In genomic region chr9:111055800-111056518, GRCm38 (mm10) we compare ENCODE assay signal across 8 mouse cellular contexts. TPM values are rescaled to one million over a fixed set of nuclear protein-coding genes. Genes with fewer than 3 reads are reported as not detected.
DNase-seq lines count a peak whose midpoint lies in the region; ATAC-seq and TF ChIP-seq lines count a peak whose summit lies in the region.

No protein-coding gene starts in this region.

- peak overlapping the region; percentile 34 for H3K4me3 ChIP-seq in hindbrain, embryonic 10.5 days
- H3K4me3 ChIP-seq in hindbrain, embryonic 11.5 days (ENCODE audit: low read depth, low read length) = no peak overlapping the region
- peak overlapping the region; percentile 55 for H3K4me3 ChIP-seq in heart, postnatal 0 days (ENCODE audit: low read depth, low read length)
- peak overlapping the region; percentile 52 for H3K4me3 ChIP-seq in lung, postnatal 0 days (ENCODE audit: low read depth, low read length)
- H3K4me3 ChIP-seq in stomach, postnatal 0 days (ENCODE audit: low read depth, low read length) = peak overlapping the region; percentile 48

- no peaks in the 10 kb centered on the region for H3K36me3 ChIP-seq in hindbrain, embryonic 10.5 days
- no peaks in the 10 kb centered on the region for H3K36me3 ChIP-seq in hindbrain, embryonic 11.5 days (ENCODE audit: control insufficient read depth, insufficient read depth, low read length)
- H3K36me3 ChIP-seq in heart, postnatal 0 days (replicated peaks; ENCODE audit: control insufficient read depth, insufficient read depth, low read length) = no peaks in the 10 kb centered on the region
- H3K36me3 ChIP-seq in lung, postnatal 0 days (ENCODE audit: insufficient read depth, low read length) = no peaks in the 10 kb centered on the region
- H3K36me3 ChIP-seq in stomach, postnatal 0 days (ENCODE audit: control insufficient read depth, insufficient read depth, low read length) = no peaks in the 10 kb centered on the region

- no peak for DNase-seq in hindbrain, embryonic 10.5 days (ENCODE audit: low spot score)
- DNase-seq in hindbrain, embryonic 11.5 days (ENCODE audit: low spot score) = no peak
- peak; percentile 19 for DNase-seq in T-cell, adult 2 months (ENCODE audit: low spot score)
- no peak for DNase-seq in heart, postnatal 0 days (ENCODE audit: low spot score)
- DNase-seq in lung, postnatal 0 days (ENCODE audit: low spot score) = peak; percentile 34
- peak; percentile 32 for DNase-seq in stomach, postnatal 0 days (ENCODE audit: low spot score)
- DNase-seq in adrenal gland, adult 8-10 months = no peak

- no peak overlapping the region for H3K4me2 ChIP-seq in hindbrain, embryonic 11.5 days (replicated peaks; ENCODE audit: low read depth, low read length)
- peak overlapping the region; percentile 85 for H3K4me2 ChIP-seq in heart, postnatal 0 days (ENCODE audit: low read depth, low read length)
- H3K4me2 ChIP-seq in lung, postnatal 0 days (replicated peaks; ENCODE audit: low read depth, low read length) = peak overlapping the region; percentile 87
- peak overlapping the region; percentile 87 for H3K4me2 ChIP-seq in stomach, postnatal 0 days (replicated peaks; ENCODE audit: low read depth)

- H3K9ac ChIP-seq in hindbrain, embryonic 11.5 days (ENCODE audit: low read depth, low read length) = no peak overlapping the region
- H3K9ac ChIP-seq in heart, postnatal 0 days (replicated peaks; ENCODE audit: low read depth, low read length) = peak overlapping the region; percentile 52
- H3K9ac ChIP-seq in lung, postnatal 0 days (replicated peaks; ENCODE audit: low read depth) = peak overlapping the region; percentile 54
- peak overlapping the region; percentile 58 for H3K9ac ChIP-seq in stomach, postnatal 0 days (ENCODE audit: low read length)

- WGBS in hindbrain, embryonic 10.5 days = 78% methylated on average over 29 of the region's 29 CpGs
- 81% methylated on average over 29 of the region's 29 CpGs for WGBS in hindbrain, embryonic 11.5 days
- WGBS in heart, postnatal 0 days = 48% methylated on average over 29 of the region's 29 CpGs
- WGBS in lung, postnatal 0 days = 33% methylated on average over 29 of the region's 29 CpGs
- 41% methylated on average over 29 of the region's 29 CpGs for WGBS in stomach, postnatal 0 days

- no peaks in the 10 kb centered on the region for H3K9me3 ChIP-seq in hindbrain, embryonic 10.5 days
- no peaks in the 10 kb centered on the region for H3K9me3 ChIP-seq in hindbrain, embryonic 11.5 days (ENCODE audit: control insufficient read depth, low read length)
- H3K9me3 ChIP-seq in heart, postnatal 0 days (replicated peaks; ENCODE audit: control insufficient read depth, low read length) = no peaks in the 10 kb centered on the region
- H3K9me3 ChIP-seq in lung, postnatal 0 days (ENCODE audit: low read length) = no peaks in the 10 kb centered on the region
- no peaks in the 10 kb centered on the region for H3K9me3 ChIP-seq in stomach, postnatal 0 days (ENCODE audit: control insufficient read depth, low read length)

- no peaks in the 10 kb centered on the region for H3K27me3 ChIP-seq in hindbrain, embryonic 10.5 days (ENCODE audit: insufficient read depth, poor library complexity, severe bottlenecking)
- no peaks in the 10 kb centered on the region for H3K27me3 ChIP-seq in hindbrain, embryonic 11.5 days (ENCODE audit: control insufficient read depth, insufficient read depth, low read length)
- H3K27me3 ChIP-seq in heart, postnatal 0 days (ENCODE audit: control insufficient read depth, insufficient read depth, low read length) = no peaks in the 10 kb centered on the region
- H3K27me3 ChIP-seq in lung, postnatal 0 days (replicated peaks; ENCODE audit: insufficient read depth, low read length) = no peaks in the 10 kb centered on the region
- no peaks in the 10 kb centered on the region for H3K27me3 ChIP-seq in stomach, postnatal 0 days (ENCODE audit: control insufficient read depth, insufficient read depth, low read length)

- TF ChIP-seq CTCF in heart, postnatal 0 days (IDR thresholded peaks at IDR 0.05; ENCODE audit: low read depth) = no peak
- TF ChIP-seq CTCF in lung, postnatal 0 days (IDR thresholded peaks at IDR 0.05) = no peak
- no peak for TF ChIP-seq CTCF in stomach, postnatal 0 days (IDR thresholded peaks at IDR 0.05; ENCODE audit: low read depth)

- H3K27ac ChIP-seq in hindbrain, embryonic 10.5 days = peak overlapping the region; percentile 37; the same call in 1 of the 2 replicates
- no peak overlapping the region for H3K27ac ChIP-seq in hindbrain, embryonic 11.5 days (ENCODE audit: low read depth, low read length)
- peak overlapping the region; percentile 69 for H3K27ac ChIP-seq in heart, postnatal 0 days (ENCODE audit: low read depth)
- H3K27ac ChIP-seq in lung, postnatal 0 days (ENCODE audit: low read length) = peak overlapping the region; percentile 82
- H3K27ac ChIP-seq in stomach, postnatal 0 days (replicated peaks) = peak overlapping the region; percentile 65; the same call in 1 of the 2 replicates

- no peak for TF ChIP-seq EP300 in heart, postnatal 0 days (IDR thresholded peaks at IDR 0.05; ENCODE audit: low read depth)
- TF ChIP-seq EP300 in lung, postnatal 0 days (IDR thresholded peaks at IDR 0.05) = no peak
- no peak for TF ChIP-seq EP300 in stomach, postnatal 0 days (optimal IDR thresholded peaks at IDR 0.05)

- ATAC-seq in hindbrain, embryonic 11.5 days (ENCODE audit: low FRiP score) = no peak
- no peak for ATAC-seq in heart, postnatal 0 days (ENCODE audit: insufficient read depth, low read depth)
- ATAC-seq in lung, postnatal 0 days = 0 out of 2 replicates have a peak, but pooled peaks have one; percentile 8
- ATAC-seq in stomach, postnatal 0 days (ENCODE audit: low FRiP score, low TSS enrichment) = peak; percentile 43; the same call in 1 of the 2 replicates
- ATAC-seq in frontal cortex, adult (ENCODE audit: low TSS enrichment) = no peak

- H3K4me1 ChIP-seq in hindbrain, embryonic 10.5 days (replicated peaks) = peaks cover 22% of the 10 kb centered on the region
- no peaks in the 10 kb centered on the region for H3K4me1 ChIP-seq in hindbrain, embryonic 11.5 days (replicated peaks; ENCODE audit: control insufficient read depth, insufficient read depth, low read length)
- peaks cover 32% of the 10 kb centered on the region for H3K4me1 ChIP-seq in heart, postnatal 0 days (ENCODE audit: control insufficient read depth, insufficient read depth)
- no peaks in the 10 kb centered on the region; the same call in 1 of the 2 replicates for H3K4me1 ChIP-seq in lung, postnatal 0 days (ENCODE audit: insufficient read depth, low read depth, low read length)
- H3K4me1 ChIP-seq in stomach, postnatal 0 days (replicated peaks; ENCODE audit: control insufficient read depth, insufficient read depth) = no peaks in the 10 kb centered on the region

RNA-seq across cellular contexts. Expression of gene Ccrl2, which starts 1.4 kb away (rescaled TPM):
- 0.70 and 0.76 TPM in 2 replicates for polyA plus RNA-seq in hindbrain, embryonic 10.5 days (2016; fragmentation: Nextera tagmentation; extraction: Ambion mirVana)
- 0.68 and 1.7 TPM in 2 replicates for polyA plus RNA-seq in hindbrain, embryonic 11.5 days (2014; fragmentation: Nextera tagmentation; extraction: Ambion mirVana)
- total RNA-seq in heart, postnatal 0 days (2014; rRNA removed; ENCODE audit: low replicate concordance) = 7.6 and 8.5 TPM in 2 replicates
- 9.9 and 11.6 TPM in 2 replicates for polyA plus RNA-seq in heart, postnatal 0 days (2015; fragmentation: Nextera tagmentation; extraction: Ambion mirVana)
- 43.5 and 49.0 TPM in 2 replicates for polyA plus RNA-seq in lung, postnatal 0 days (2015; fragmentation: Nextera tagmentation; extraction: Ambion mirVana)
- polyA plus RNA-seq in stomach, postnatal 0 days (2015; fragmentation: Nextera tagmentation; extraction: Ambion mirVana) = 1.8 and 2.0 TPM in 2 replicates
- 10 to 100 TPM in 2 of 4 experiments, 1 to 10 TPM in 2; 5.4 to 12.8 (median 9.8) TPM for total RNA-seq in adrenal gland, adult 8-10 months (2022)

RNA-seq across cellular contexts. Expression of gene Ltf, which starts 36.9 kb away (rescaled TPM):
- polyA plus RNA-seq in hindbrain, embryonic 10.5 days (2016; fragmentation: Nextera tagmentation; extraction: Ambion mirVana) = 0.27 TPM in 1 of 2 replicates, not detected in the other
- polyA plus RNA-seq in hindbrain, embryonic 11.5 days (2014; fragmentation: Nextera tagmentation; extraction: Ambion mirVana) = 0.95 TPM in 1 of 2 replicates, not detected in the other
- total RNA-seq in heart, postnatal 0 days (2014; rRNA removed; ENCODE audit: low replicate concordance) = 3.3 and 25.2 TPM in 2 replicates
- 0.72 and 1.5 TPM in 2 replicates for polyA plus RNA-seq in heart, postnatal 0 days (2015; fragmentation: Nextera tagmentation; extraction: Ambion mirVana)
- 11.3 and 16.1 TPM in 2 replicates for polyA plus RNA-seq in lung, postnatal 0 days (2015; fragmentation: Nextera tagmentation; extraction: Ambion mirVana)
- 76.3 and 95.6 TPM in 2 replicates for polyA plus RNA-seq in stomach, postnatal 0 days (2015; fragmentation: Nextera tagmentation; extraction: Ambion mirVana)
- 1 to 10 TPM in 3 of 4 experiments, under 1 TPM in 1; 0.87 to 3.2 (median 2.0) TPM for total RNA-seq in adrenal gland, adult 8-10 months (2022)

Comparison
In these comparisons a context has a peak if more than half of its experiments do, and no peak if none do; other contexts are left out.
1. DNase-seq: peak in T-cell, adult 2 months (single experiment), lung, postnatal 0 days (single experiment) and stomach, postnatal 0 days (single experiment); none in hindbrain, embryonic 10.5 days (single experiment), hindbrain, embryonic 11.5 days (single experiment), heart, postnatal 0 days (single experiment) and adrenal gland, adult 8-10 months (single experiment).
2. ATAC-seq: peak in lung, postnatal 0 days (single experiment) and stomach, postnatal 0 days (single experiment); none in hindbrain, embryonic 11.5 days (single experiment), heart, postnatal 0 days (single experiment) and frontal cortex, adult (single experiment).